In genomic region chr19:10055261-10055660, GRCm38 (mm10) we compare ENCODE assay signal across 19 mouse cellular contexts. TPM values are rescaled to one million over a fixed set of nuclear protein-coding genes. Genes with fewer than 3 reads are reported as not detected.
DNase-seq lines count a peak whose midpoint lies in the region; ATAC-seq and TF ChIP-seq lines count a peak whose summit lies in the region.
"Had no signal": no experiment of that assay in that cellular context is flagged by ENCODE, and none has a peak within 500 bp of the region (broad histone marks: within the 10 kb centered on the region; RNA-seq: fewer than 3 reads in every experiment).

No protein-coding gene starts in this region.

- no peaks in the 10 kb centered on the region for H3K9me3 ChIP-seq in hindbrain, embryonic 13.5 days
- no peaks in the 10 kb centered on the region for H3K9me3 ChIP-seq in hindbrain, embryonic 16.5 days (ENCODE audit: control insufficient read depth, low read length)
- H3K9me3 ChIP-seq in lung, embryonic 14.5 days (ENCODE audit: low read depth, low read length) = no peaks in the 10 kb centered on the region
- H3K9me3 ChIP-seq: embryonic facial prominence, embryonic 10.5 days; forebrain, embryonic 13.5 days; heart, embryonic 13.5 days had no signal

- peak; percentile 15 for ATAC-seq in hindbrain, embryonic 13.5 days (ENCODE audit: low FRiP score)
- ATAC-seq in hindbrain, embryonic 16.5 days = no peak
- ATAC-seq in lung, embryonic 14.5 days (ENCODE audit: insufficient read depth) = no peak
- ATAC-seq: activated CD4-positive, CD25-positive, alpha-beta regulatory T cell, adult 4 months; forebrain, embryonic 13.5 days; hindbrain, postnatal 0 days had no signal

- H3K79me2 ChIP-seq in myocyte (ENCODE audit: control insufficient read depth, insufficient read depth) = peaks cover 19% of the 10 kb centered on the region

- WGBS in hindbrain, embryonic 13.5 days = 89% methylated on average over 3 of the region's 3 CpGs
- WGBS in hindbrain, embryonic 16.5 days = 79% methylated on average over 3 of the region's 3 CpGs
- WGBS in lung, embryonic 14.5 days = 78% methylated on average over 3 of the region's 3 CpGs

- no peak for TF ChIP-seq CTCF in lung, embryonic 14.5 days (IDR thresholded peaks at IDR 0.05; ENCODE audit: low read depth)

- no peak overlapping the region for H3K9ac ChIP-seq in hindbrain, embryonic 13.5 days
- no peak overlapping the region for H3K9ac ChIP-seq in hindbrain, embryonic 16.5 days (ENCODE audit: low read depth, low read length)
- no peak overlapping the region for H3K9ac ChIP-seq in lung, embryonic 14.5 days
- H3K9ac ChIP-seq: forebrain, embryonic 13.5 days; forebrain, postnatal 0 days; heart, embryonic 13.5 days had no signal

- no peak overlapping the region for H3ac ChIP-seq in myocyte (ENCODE audit: control insufficient read depth, insufficient read length)

- no peak overlapping the region for H3K27ac ChIP-seq in hindbrain, embryonic 13.5 days
- H3K27ac ChIP-seq in hindbrain, embryonic 16.5 days (ENCODE audit: low read depth, low read length) = no peak overlapping the region
- H3K27ac ChIP-seq in lung, embryonic 14.5 days (ENCODE audit: low read depth) = peak overlapping the region; percentile 9; the same call in 1 of the 2 replicates
- H3K27ac ChIP-seq: embryonic facial prominence, embryonic 10.5 days; forebrain, embryonic 13.5 days; heart, embryonic 13.5 days; hindbrain, postnatal 0 days had no signal

- no peak for TF ChIP-seq POLR2A in myocyte (IDR thresholded peaks at IDR 0.05; ENCODE audit: insufficient read length, low read depth)

- no peaks in the 10 kb centered on the region for H3K27me3 ChIP-seq in hindbrain, embryonic 13.5 days
- H3K27me3 ChIP-seq in hindbrain, embryonic 16.5 days (replicated peaks; ENCODE audit: control insufficient read depth, insufficient read depth, low read length) = no peaks in the 10 kb centered on the region
- H3K27me3 ChIP-seq in lung, embryonic 14.5 days (ENCODE audit: insufficient read depth, low read length) = no peaks in the 10 kb centered on the region
- H3K27me3 ChIP-seq in myocyte (ENCODE audit: control insufficient read depth, insufficient read depth, insufficient read length) = no peaks in the 10 kb centered on the region
- H3K27me3 ChIP-seq: forebrain, embryonic 13.5 days; heart, embryonic 13.5 days; Patski had no signal

- H3K4me2 ChIP-seq in hindbrain, embryonic 13.5 days = no peak overlapping the region
- H3K4me2 ChIP-seq in hindbrain, embryonic 16.5 days (ENCODE audit: low read length) = no peak overlapping the region
- H3K4me2 ChIP-seq in lung, embryonic 14.5 days = no peak overlapping the region
- H3K4me2 ChIP-seq in myocyte (ENCODE audit: low read depth) = no peak overlapping the region
- H3K4me2 ChIP-seq: forebrain, embryonic 13.5 days; heart, embryonic 13.5 days had no signal

- DNase-seq in adrenal gland, postnatal 14 days = peak; percentile 29
- no peak for DNase-seq in adrenal gland, postnatal 25 days
- no peak for DNase-seq in lung, embryonic 14.5 days
- DNase-seq in lung, postnatal 25 days (ENCODE audit: low spot score) = no peak
- DNase-seq: adrenal gland, adult 8-10 months; cerebellum, adult 2 months; cerebellum, postnatal 10 days; forebrain, postnatal 0 days; gastrocnemius, postnatal 14 days; heart, postnatal 14 days had no signal

- H3K4me3 ChIP-seq in hindbrain, embryonic 13.5 days = no peak overlapping the region
- no peak overlapping the region for H3K4me3 ChIP-seq in hindbrain, embryonic 16.5 days (ENCODE audit: low read length)
- no peak overlapping the region for H3K4me3 ChIP-seq in lung, embryonic 14.5 days (ENCODE audit: low read depth, low read length)
- no peak overlapping the region for H3K4me3 ChIP-seq in myocyte
- H3K4me3 ChIP-seq: embryonic facial prominence, embryonic 10.5 days; forebrain, embryonic 13.5 days; heart, embryonic 13.5 days had no signal

- H3K36me3 ChIP-seq in hindbrain, embryonic 13.5 days = peaks cover 51% of the 10 kb centered on the region
- H3K36me3 ChIP-seq in hindbrain, embryonic 16.5 days (ENCODE audit: control insufficient read depth, insufficient read depth, low read length) = peaks cover 26% of the 10 kb centered on the region
- peaks cover 71% of the 10 kb centered on the region for H3K36me3 ChIP-seq in lung, embryonic 14.5 days (ENCODE audit: insufficient read depth)
- peaks cover 87% of the 10 kb centered on the region for H3K36me3 ChIP-seq in myocyte (ENCODE audit: control insufficient read depth, insufficient read depth)

- H3K4me1 ChIP-seq in hindbrain, embryonic 13.5 days (replicated peaks) = no peaks in the 10 kb centered on the region
- peaks cover 2% of the 10 kb centered on the region; the same call in 1 of the 2 replicates for H3K4me1 ChIP-seq in hindbrain, embryonic 16.5 days (ENCODE audit: control insufficient read depth, insufficient read depth, low read depth, low read length)
- 0 out of 2 replicates have a peak, but pooled peaks cover 3% of the 10 kb centered on the region for H3K4me1 ChIP-seq in lung, embryonic 14.5 days (ENCODE audit: insufficient read depth)
- H3K4me1 ChIP-seq: forebrain, embryonic 13.5 days had no signal

TF ChIP-seq in myocyte, 11 proteins besides CTCF, POLR2A, EP300 and RAD21:
- TF ChIP-seq MAX (IDR thresholded peaks at IDR 0.05; ENCODE audit: low read depth) = no peak
- TF ChIP-seq TCF12 (IDR thresholded peaks at IDR 0.05; ENCODE audit: insufficient read depth, poor library complexity, severe bottlenecking) = no peak
- no peak for TF ChIP-seq SRF (IDR thresholded peaks at IDR 0.05; ENCODE audit: control insufficient read depth, insufficient read length, low read depth)
- peak; percentile 4 for TF ChIP-seq POLR2AphosphoS2 (IDR thresholded peaks at IDR 0.05; ENCODE audit: insufficient read length, low read depth)
- TF ChIP-seq E2F4 (IDR thresholded peaks at IDR 0.05; ENCODE audit: insufficient read depth) = no peak
- no peak for TF ChIP-seq MYOD1 (IDR thresholded peaks at IDR 0.05; ENCODE audit: control insufficient read depth in 1 of 3, insufficient read length in 2 of 3, low read depth in 2 of 3)
- TF ChIP-seq MYOG (IDR thresholded peaks at IDR 0.05; ENCODE audit: control insufficient read depth in 1 of 3, insufficient read depth in 1 of 3, insufficient read length in 2 of 3, low read depth in 2 of 3) = no peak

RNA-seq across cellular contexts. Expression of gene Fads3, which starts 13.9 kb away (rescaled TPM):
- total RNA-seq in adrenal gland, postnatal 14 days (2021) = 11.3 and 14.0 TPM in 2 replicates
- 9.5 and 15.1 TPM in 2 replicates for total RNA-seq in adrenal gland, postnatal 25 days (2021)
- 15.2 and 18.0 TPM in 2 replicates for polyA plus RNA-seq in hindbrain, embryonic 13.5 days (2015; fragmentation: Nextera tagmentation; extraction: Ambion mirVana)
- 39.7 and 42.1 TPM in 2 replicates for polyA plus RNA-seq in hindbrain, embryonic 16.5 days (2015; fragmentation: Nextera tagmentation; extraction: Ambion mirVana)
- polyA plus RNA-seq in lung, embryonic 14.5 days (2014; fragmentation: Nextera tagmentation; extraction: Ambion mirVana) = 31.1 and 38.8 TPM in 2 replicates
- 557 TPM for polyA plus RNA-seq in myocyte (2012; fragmentation: generic; extraction: Trizol)
- polyA plus RNA-seq: activated CD4-positive, CD25-positive, alpha-beta regulatory T cell, adult 4 months had no signal

RNA-seq across cellular contexts. Expression of gene Fads2, which starts 46.3 kb away (rescaled TPM):
- 806 and 858 TPM in 2 replicates for total RNA-seq in adrenal gland, postnatal 14 days (2021)
- total RNA-seq in adrenal gland, postnatal 25 days (2021) = 1,800 and 1,888 TPM in 2 replicates
- polyA plus RNA-seq in hindbrain, embryonic 13.5 days (2015; fragmentation: Nextera tagmentation; extraction: Ambion mirVana) = 149 and 152 TPM in 2 replicates
- polyA plus RNA-seq in hindbrain, embryonic 16.5 days (2015; fragmentation: Nextera tagmentation; extraction: Ambion mirVana) = 236 and 253 TPM in 2 replicates
- 38.3 and 40.5 TPM in 2 replicates for polyA plus RNA-seq in lung, embryonic 14.5 days (2014; fragmentation: Nextera tagmentation; extraction: Ambion mirVana)
- polyA plus RNA-seq in myocyte (2012; fragmentation: generic; extraction: Trizol) = 157 TPM

RNA-seq across cellular contexts. Expression of gene Rab3il1, which starts 53.8 kb away (rescaled TPM):
- total RNA-seq in adrenal gland, postnatal 14 days (2021) = 9.7 and 10.1 TPM in 2 replicates
- total RNA-seq in adrenal gland, postnatal 25 days (2021) = 3.5 and 5.8 TPM in 2 replicates
- polyA plus RNA-seq in hindbrain, embryonic 13.5 days (2015; fragmentation: Nextera tagmentation; extraction: Ambion mirVana) = 22.6 and 25.1 TPM in 2 replicates
- polyA plus RNA-seq in hindbrain, embryonic 16.5 days (2015; fragmentation: Nextera tagmentation; extraction: Ambion mirVana) = 22.1 and 25.6 TPM in 2 replicates
- polyA plus RNA-seq in lung, embryonic 14.5 days (2014; fragmentation: Nextera tagmentation; extraction: Ambion mirVana) = 30.9 and 34.0 TPM in 2 replicates
- 15.2 TPM for polyA plus RNA-seq in myocyte (2012; fragmentation: generic; extraction: Trizol)

RNA-seq across cellular contexts. Expression of gene Best1, which starts 53.8 kb away (rescaled TPM):
- 0.19 TPM in 1 of 2 replicates, not detected in the other for total RNA-seq in adrenal gland, postnatal 14 days (2021)
- total RNA-seq in adrenal gland, postnatal 25 days (2021) = 0.97 TPM in 1 of 2 replicates, not detected in the other
- polyA plus RNA-seq in hindbrain, embryonic 13.5 days (2015; fragmentation: Nextera tagmentation; extraction: Ambion mirVana) = 1.5 and 1.7 TPM in 2 replicates
- 2.5 and 3.2 TPM in 2 replicates for polyA plus RNA-seq in hindbrain, embryonic 16.5 days (2015; fragmentation: Nextera tagmentation; extraction: Ambion mirVana)
- 1.0 and 1.4 TPM in 2 replicates for polyA plus RNA-seq in lung, embryonic 14.5 days (2014; fragmentation: Nextera tagmentation; extraction: Ambion mirVana)
- 6.6 TPM for polyA plus RNA-seq in myocyte (2012; fragmentation: generic; extraction: Trizol)
- polyA plus RNA-seq: activated CD4-positive, CD25-positive, alpha-beta regulatory T cell, adult 4 months; Patski had no signal

Comparison
In these comparisons a context has a peak if more than half of its experiments do, and no peak if none do; other contexts are left out.
1. RNA of gene Fads3, which starts 13.9 kb away (polyA plus RNA-seq): 557 TPM in myocyte (single experiment); 39.7 to 42.1 TPM in hindbrain, embryonic 16.5 days, 31.1 to 38.8 TPM in lung, embryonic 14.5 days and 15.2 to 18.0 TPM in hindbrain, embryonic 13.5 days; every median in the first group is over 10 times any median in the second.